Mouse (Mus musculus) Patski (cell line): ENCODE data around the gene Arhgap35. TPM values are rescaled to one million over a fixed set of nuclear protein-coding genes. Genes with fewer than 3 reads are reported as not detected.

Experiments
- ATAC-seq: fragments of 100-300 bp; one replicate; pipeline ENCODE4 v1.8.0; 2021
- CTCF ChIA-PET: fragments of 350-600 bp; sonication (Branson Sonifier 250); formaldehyde crosslinking; loops from one replicate; lab custom pipeline; 2022; ENCODE audit warnings: inconsistent platforms; lab: Charles Lee
- POLR2A ChIA-PET: fragments of 350-600 bp; sonication (Branson Sonifier 250); formaldehyde crosslinking; loops from one replicate; lab custom pipeline; 2022; ENCODE audit warnings: antibody characterized with exemption, inconsistent platforms; lab: Charles Lee
- DNase-seq: peaks from one replicate; pipeline ENCODE4 v3.0.0-alpha.2; 2011; ENCODE audit warnings: low read depth, low spot score
- H3K27me3 ChIP-seq: fragments of 371-371 bp; one replicate; pipeline ENCODE4 v1.5.1; 2021
- CTCF ChIP-seq: fragments of 100-300 bp; IDR thresholded peaks from one replicate; pipeline ENCODE4 v1.5.1; 2021
- in situ Hi-C: fragments of 300-500 bp; cut with MboI; formaldehyde crosslinking; loops from 3 replicates; pipeline ENCODE4 v1.11.1; 2018; ENCODE audit warnings: low pct_unique_long_range_greater_than_20kb, mixed read lengths
- polyA plus RNA-seq: library from polyadenylated mRNA; unstranded; gene quantifications from one replicate; pipeline ENCODE4 v1.2.3, GENCODE M21; 2021

Arhgap35 gene
- polyA plus RNA-seq, 1 experiment from 2014 or later, result 53.1 TPM

- peak; percentile 57 for ATAC-seq
- CTCF ChIA-PET, result interaction anchor here (1.0 to 3.6 kb wide), 3 partner anchors 10 to 89 kb away, joined by 3 to 13 read pairs (median 4); no protein-coding TSS in a partner anchor
- POLR2A ChIA-PET, result interaction anchor here (0.5 kb wide), 1 partner anchor 68 kb away, joined by 4 read pairs; no protein-coding TSS in a partner anchor
- DNase-seq, result no peak
- TF ChIP-seq CTCF, result no peak
- in situ Hi-C loops, result no loop called here
- no peaks in the 10 kb centered on the region for H3K27me3 ChIP-seq
Observed at GRCm38 (mm10) chr7:16581276-16582100, 33.3 kb downstream of the Arhgap35 start.

- DNase-seq (no peak), ATAC-seq (no peak)
- H3K27me3 ChIP-seq, result no peaks in the 10 kb centered on the region
- POLR2A ChIA-PET, result no interaction called here
- TF ChIP-seq CTCF, result no peak
- in situ Hi-C loops, result no loop called here
- CTCF ChIA-PET, result interaction anchor here (1.2 kb wide), 1 partner anchor 12 kb away, joined by 4 read pairs; no protein-coding TSS in a partner anchor
Observed at GRCm38 (mm10) chr7:16576719-16577118, 38.1 kb downstream of the Arhgap35 start.

- in situ Hi-C loops, result no loop called here
- DNase-seq (no peak), ATAC-seq (no peak)
- H3K27me3 ChIP-seq, result no peaks in the 10 kb centered on the region
- CTCF ChIA-PET, result interaction anchor here (1.3 kb wide), 2 partner anchors 11 to 45 kb away, joined by 3 to 4 read pairs; no protein-coding TSS in a partner anchor
- POLR2A ChIA-PET, result no interaction called here
- no peak for TF ChIP-seq CTCF
Observed at GRCm38 (mm10) chr7:16571191-16571590, 43.6 kb downstream of the Arhgap35 start.

- DNase-seq, result no peak
- no peak for ATAC-seq
- in situ Hi-C loops, result no loop called here
- H3K27me3 ChIP-seq, result no peaks in the 10 kb centered on the region
- TF ChIP-seq CTCF, result no peak
- ChIA-PET POLR2A (no interaction called here), CTCF (interaction anchor here (1.3 kb wide), 1 partner anchor 44 kb away, joined by 3 read pairs; no protein-coding TSS in a partner anchor)
Observed at GRCm38 (mm10) chr7:16570737-16571136, 44.1 kb downstream of the Arhgap35 start.

- CTCF ChIA-PET, result interaction anchor here (1.4 to 1.8 kb wide), 2 partner anchors 10 to 38 kb away, joined by 4 to 5 read pairs; no protein-coding TSS in a partner anchor
- no peak for DNase-seq
Observed at GRCm38 (mm10) chr7:16564491-16564890, 50.3 kb downstream of the Arhgap35 start.

GRCm38 (mm10) chr7:16557783-16558538, 56.8 kb downstream of the Arhgap35 start:
- no peak for TF ChIP-seq CTCF
- H3K27me3 ChIP-seq, result no peaks in the 10 kb centered on the region
- ChIA-PET POLR2A (no interaction called here), CTCF (interaction anchor here (0.9 to 1.5 kb wide), 4 partner anchors 10 to 33 kb away, joined by 3 to 4 read pairs (median 4); no protein-coding TSS in a partner anchor)
- ATAC-seq (no peak), DNase-seq (no peak)
- in situ Hi-C loops, result no loop called here

More at GRCm38 (mm10) chr7:16564491-16564890, 50.3 kb downstream of the Arhgap35 start:
- POLR2A ChIA-PET, result no interaction called here
- H3K27me3 ChIP-seq, result no peaks in the 10 kb centered on the region
- ATAC-seq, result no peak
- no peak for TF ChIP-seq CTCF
- in situ Hi-C loops, result no loop called here

GRCm38 (mm10) chr7:16557251-16557650, 57.5 kb downstream of the Arhgap35 start:
- no peaks in the 10 kb centered on the region for H3K27me3 ChIP-seq
- POLR2A ChIA-PET, result no interaction called here
- no peak for TF ChIP-seq CTCF
- in situ Hi-C loops, result no loop called here
- no peak for ATAC-seq
- DNase-seq, result no peak
- CTCF ChIA-PET, result interaction anchor here (0.9 to 1.2 kb wide), 2 partner anchors 30 to 31 kb away, joined by 3 read pairs; no protein-coding TSS in a partner anchor

- POLR2A ChIA-PET, result no interaction called here
Observed at GRCm38 (mm10) chr7:16554215-16554614, 60.6 kb downstream of the Arhgap35 start.

GRCm38 (mm10) chr7:16551581-16551980, 63.2 kb downstream of the Arhgap35 start:
- no peaks in the 10 kb centered on the region for H3K27me3 ChIP-seq
- TF ChIP-seq CTCF, result no peak
- CTCF ChIA-PET, result no interaction called here
- DNase-seq (no peak), ATAC-seq (no peak)
- POLR2A ChIA-PET, result no interaction called here
- in situ Hi-C loops, result no loop called here

More at GRCm38 (mm10) chr7:16554215-16554614, 60.6 kb downstream of the Arhgap35 start:
- in situ Hi-C loops, result no loop called here
- DNase-seq (no peak), ATAC-seq (no peak)
- H3K27me3 ChIP-seq, result no peaks in the 10 kb centered on the region
- TF ChIP-seq CTCF, result no peak
- CTCF ChIA-PET, result interaction anchor here (1.0 kb wide), 1 partner anchor 9 kb away, joined by 5 read pairs; no protein-coding TSS in a partner anchor

GRCm38 (mm10) chr7:16549299-16549698, 65.5 kb downstream of the Arhgap35 start:
- in situ Hi-C loops, result no loop called here

More at GRCm38 (mm10) chr7:16549299-16549698, 65.5 kb downstream of the Arhgap35 start:
- no peaks in the 10 kb centered on the region for H3K27me3 ChIP-seq
- POLR2A ChIA-PET, result no interaction called here
- DNase-seq (no peak), ATAC-seq (no peak)
- no peak for TF ChIP-seq CTCF
- CTCF ChIA-PET, result interaction anchor here (1.4 kb wide), 1 partner anchor 31 kb away, joined by 3 read pairs; no protein-coding TSS in a partner anchor
